Mouse (Mus musculus): Measurements from ENCODE around the gene Vwf. TPM values are rescaled to one million over a fixed set of nuclear protein-coding genes. Genes with fewer than 3 reads are reported as not detected.
A peak's percentile ranks its signal among the peaks of the same experiment; 100 is the strongest.

The Vwf gene
- polyA plus RNA-seq (2015; fragmentation: Nextera tagmentation; extraction: Ambion mirVana) = 12.0 and 12.7 TPM in 2 replicates

DNA sequence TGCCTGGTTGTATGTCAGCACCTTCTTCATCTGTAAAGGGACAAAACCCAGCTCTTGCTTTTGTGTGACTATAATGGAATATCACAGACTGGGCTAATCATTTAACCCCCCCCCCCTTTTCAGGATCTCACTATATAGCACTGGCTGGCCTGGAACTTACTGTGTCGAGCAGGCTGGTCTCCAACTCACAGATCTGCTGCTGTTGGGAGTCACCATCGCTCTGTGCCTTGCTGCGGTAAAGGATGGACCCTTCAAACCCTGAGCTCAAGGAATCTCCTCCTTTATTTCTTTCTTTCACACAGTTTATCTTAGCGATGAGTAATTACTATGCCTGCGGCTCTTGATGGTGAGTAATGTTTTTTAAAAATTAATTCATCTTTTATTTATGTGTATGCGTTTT, at the start of gene Vwf:
Gene Vwf (plus strand): TSS at position 301 of the 400 bp plus-strand sequence.
- Histone ChIP-seq H3K4me1 (replicated peaks) (no peaks in the 10 kb centered on the region), H3K36me3 (no peaks in the 10 kb centered on the region), H3K9me3 (no peaks in the 10 kb centered on the region), H3K27me3 (replicated peaks) (no peaks in the 10 kb centered on the region), H3K4me3 (replicated peaks) (no peak within 1 kb of the TSS), H3K9ac (no peak within 1 kb of the TSS), H3K4me2 (replicated peaks) (no peak within 1 kb of the TSS), H3K27ac (no peak within 1 kb of the TSS)
- WGBS = 77% methylated on average over 6 of the region's 6 CpGs
- no peak for ATAC-seq

DNA sequence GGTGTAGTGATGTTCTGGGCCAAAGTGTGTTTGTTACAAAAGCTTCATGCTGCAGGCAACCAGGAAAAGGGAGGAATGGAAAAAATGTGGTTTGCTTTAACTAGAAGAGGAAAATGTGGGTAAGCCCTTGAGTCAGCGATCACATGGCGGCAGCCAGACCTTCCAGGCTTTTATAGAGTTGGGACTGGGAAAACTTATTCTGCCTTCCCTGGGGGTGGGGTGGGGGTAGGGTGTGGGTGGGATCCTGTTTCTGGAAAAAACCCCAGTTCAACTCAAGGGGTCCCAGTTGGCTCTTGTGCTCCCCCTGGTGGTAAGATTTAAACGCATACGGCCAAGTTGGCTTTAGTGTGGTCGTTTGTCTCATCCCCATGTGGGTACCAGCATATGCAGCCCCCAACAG, 48.5 kb upstream of the Vwf start:
- Histone ChIP-seq H3K9ac (no peak overlapping the region), H3K4me2 (replicated peaks) (no peak overlapping the region), H3K27ac (no peak overlapping the region), H3K9me3 (no peaks in the 10 kb centered on the region), H3K4me1 (replicated peaks) (peaks cover 5% of the 10 kb centered on the region), H3K36me3 (no peaks in the 10 kb centered on the region), H3K27me3 (replicated peaks) (no peaks in the 10 kb centered on the region), H3K4me3 (replicated peaks) (no peak overlapping the region)
- WGBS = 33% methylated on average over 5 of the region's 5 CpGs
- ATAC-seq = no peak

- H3K27ac ChIP-seq = no peak overlapping the region
- WGBS = 89% methylated on average over 11 of the region's 11 CpGs
- ATAC-seq = no peak
- no peaks in the 10 kb centered on the region for H3K27me3 ChIP-seq (replicated peaks)
- H3K4me2 ChIP-seq (replicated peaks) = no peak overlapping the region
- no peaks in the 10 kb centered on the region for H3K9me3 ChIP-seq
- H3K4me3 ChIP-seq (replicated peaks) = no peak overlapping the region
- H3K9ac ChIP-seq = no peak overlapping the region
- H3K4me1 ChIP-seq (replicated peaks) = 0 out of 2 replicates have a peak, but pooled peaks cover 2% of the 10 kb centered on the region
- H3K36me3 ChIP-seq = no peaks in the 10 kb centered on the region
Measured at GRCm38 (mm10) chr6:125503186-125503802, 43.3 kb upstream of the Vwf start.

DNA sequence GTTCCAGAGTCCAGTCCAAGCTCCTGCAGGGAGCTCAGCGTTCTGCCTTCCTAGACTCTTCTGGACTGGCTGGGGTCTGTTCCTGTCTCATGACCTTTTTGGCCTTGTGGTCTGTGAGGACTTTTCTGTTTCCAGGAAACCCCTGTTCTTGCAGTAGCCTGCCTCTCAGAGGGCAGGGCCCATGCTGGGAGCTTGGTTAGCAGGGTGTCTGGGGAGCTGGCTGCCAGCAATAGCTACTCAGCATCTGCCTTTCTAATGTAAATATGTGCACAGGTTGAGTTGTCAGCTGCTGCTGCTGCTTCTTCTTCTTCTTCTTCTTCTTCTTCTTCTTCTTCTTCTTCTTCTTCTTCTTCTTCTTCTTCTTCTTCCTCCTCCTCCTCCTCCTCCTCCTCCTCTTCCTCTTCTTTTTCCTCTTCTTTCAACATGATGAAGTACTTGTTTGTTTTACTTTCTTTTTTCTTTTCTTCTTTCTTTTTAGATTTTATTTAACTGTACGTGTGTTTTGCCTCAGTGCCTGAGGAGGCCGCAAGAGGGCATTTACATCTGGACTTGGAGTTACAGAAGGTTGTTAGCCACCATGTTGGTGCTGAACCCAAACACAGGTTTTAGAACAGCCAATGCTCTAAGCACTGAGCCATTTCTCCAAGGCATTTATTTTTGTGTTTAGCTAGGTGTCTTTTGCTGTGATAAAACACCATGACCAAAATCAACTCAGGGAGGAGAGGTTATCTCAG, 41.8 kb upstream of the Vwf start:
- Histone ChIP-seq H3K9ac (no peak overlapping the region), H3K4me2 (replicated peaks) (no peak overlapping the region), H3K27me3 (replicated peaks) (no peaks in the 10 kb centered on the region), H3K9me3 (no peaks in the 10 kb centered on the region), H3K27ac (no peak overlapping the region), H3K36me3 (no peaks in the 10 kb centered on the region), H3K4me1 (replicated peaks) (0 out of 2 replicates have a peak, but pooled peaks cover 2% of the 10 kb centered on the region), H3K4me3 (replicated peaks) (no peak overlapping the region)
- no peak for ATAC-seq
- WGBS = 51% methylated on average over 3 of the region's 3 CpGs

GRCm38 (mm10) chr6:125506427-125506826, 40.1 kb upstream of the Vwf start:
- no peaks in the 10 kb centered on the region for H3K27me3 ChIP-seq (replicated peaks)
- WGBS = 92% methylated on average over 4 of the region's 4 CpGs

DNA sequence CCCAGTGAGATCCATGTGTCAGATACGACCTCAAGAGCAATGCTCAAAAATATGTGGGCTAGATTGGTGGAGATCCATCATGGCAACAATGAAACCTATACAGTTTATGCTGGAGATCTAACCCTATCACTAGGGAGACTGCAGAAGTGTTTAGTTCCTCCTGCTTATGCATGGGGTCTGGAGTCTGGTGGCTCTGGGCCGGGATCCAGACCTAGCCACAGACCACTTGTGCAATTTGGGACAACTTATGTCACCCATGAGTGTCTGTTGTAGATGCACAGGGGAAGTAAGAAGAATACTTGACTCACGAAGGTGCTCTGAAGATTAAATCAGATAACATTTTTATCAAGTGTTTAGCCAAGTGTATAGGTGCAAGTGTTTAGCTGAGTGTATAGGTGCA, 36.8 kb upstream of the Vwf start:
- H3K4me3 ChIP-seq (replicated peaks) = no peak overlapping the region
- H3K27ac ChIP-seq = no peak overlapping the region
- peaks cover 13% of the 10 kb centered on the region for H3K4me1 ChIP-seq (replicated peaks)
- no peak overlapping the region for H3K9ac ChIP-seq
- H3K9me3 ChIP-seq = no peaks in the 10 kb centered on the region
- no peaks in the 10 kb centered on the region for H3K36me3 ChIP-seq
- WGBS = 79% methylated on average over 3 of the region's 3 CpGs
- ATAC-seq = no peak
- no peaks in the 10 kb centered on the region for H3K27me3 ChIP-seq (replicated peaks)
- no peak overlapping the region for H3K4me2 ChIP-seq (replicated peaks)

More at GRCm38 (mm10) chr6:125506427-125506826, 40.1 kb upstream of the Vwf start:
- H3K9me3 ChIP-seq = no peaks in the 10 kb centered on the region
- no peaks in the 10 kb centered on the region for H3K36me3 ChIP-seq
- no peak overlapping the region for H3K9ac ChIP-seq
- no peak overlapping the region for H3K27ac ChIP-seq
- ATAC-seq = no peak
- 0 out of 2 replicates have a peak, but pooled peaks cover 2% of the 10 kb centered on the region for H3K4me1 ChIP-seq (replicated peaks)
- H3K4me2 ChIP-seq (replicated peaks) = no peak overlapping the region
- H3K4me3 ChIP-seq (replicated peaks) = no peak overlapping the region

GRCm38 (mm10) chr6:125510645-125511044, 35.9 kb upstream of the Vwf start:
- Histone ChIP-seq H3K4me1 (replicated peaks) (peaks cover 20% of the 10 kb centered on the region), H3K27me3 (replicated peaks) (no peaks in the 10 kb centered on the region), H3K4me2 (replicated peaks) (no peak overlapping the region), H3K4me3 (replicated peaks) (no peak overlapping the region), H3K9me3 (no peaks in the 10 kb centered on the region), H3K9ac (no peak overlapping the region), H3K27ac (no peak overlapping the region), H3K36me3 (no peaks in the 10 kb centered on the region)
- ATAC-seq = no peak

DNA sequence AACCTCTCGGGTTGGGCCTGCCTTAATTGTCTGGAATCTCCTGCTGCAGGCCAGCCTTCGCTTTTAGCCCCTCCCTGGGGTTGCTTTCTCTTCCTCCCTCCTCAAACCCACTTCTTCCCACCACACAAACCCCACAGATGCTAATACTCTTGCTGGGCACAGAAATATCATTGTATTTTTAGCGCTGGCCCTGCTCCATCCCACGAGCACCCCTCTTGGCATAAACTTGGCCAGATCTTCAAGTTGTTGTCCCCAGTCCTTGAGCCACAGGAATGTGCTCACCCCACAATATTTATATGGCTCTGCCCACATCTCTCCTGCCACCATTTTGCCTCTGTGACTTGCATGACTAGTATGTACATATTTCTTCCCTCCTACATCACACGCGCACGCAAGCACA, 35.4 kb upstream of the Vwf start:
- H3K9ac ChIP-seq = no peak overlapping the region
- 79% methylated on average over 7 of the region's 7 CpGs for WGBS
- H3K4me2 ChIP-seq (replicated peaks) = no peak overlapping the region
- no peaks in the 10 kb centered on the region for H3K9me3 ChIP-seq
- H3K4me1 ChIP-seq (replicated peaks) = peaks cover 24% of the 10 kb centered on the region
- no peak overlapping the region for H3K27ac ChIP-seq
- H3K36me3 ChIP-seq = no peaks in the 10 kb centered on the region
- ATAC-seq = no peak
- no peaks in the 10 kb centered on the region for H3K27me3 ChIP-seq (replicated peaks)
- no peak overlapping the region for H3K4me3 ChIP-seq (replicated peaks)

GRCm38 (mm10) chr6:125512950-125513596, 33.5 kb upstream of the Vwf start:
- H3K4me3 ChIP-seq (replicated peaks) = no peak overlapping the region
- H3K4me1 ChIP-seq (replicated peaks) = peaks cover 24% of the 10 kb centered on the region
- H3K36me3 ChIP-seq = no peaks in the 10 kb centered on the region
- no peaks in the 10 kb centered on the region for H3K27me3 ChIP-seq (replicated peaks)
- no peak overlapping the region for H3K9ac ChIP-seq
- WGBS = 34% methylated on average over 6 of the region's 6 CpGs
- H3K27ac ChIP-seq = peak overlapping the region; percentile 70
- H3K4me2 ChIP-seq (replicated peaks) = no peak overlapping the region
- peak; percentile 49 for ATAC-seq
- no peaks in the 10 kb centered on the region for H3K9me3 ChIP-seq

DNA sequence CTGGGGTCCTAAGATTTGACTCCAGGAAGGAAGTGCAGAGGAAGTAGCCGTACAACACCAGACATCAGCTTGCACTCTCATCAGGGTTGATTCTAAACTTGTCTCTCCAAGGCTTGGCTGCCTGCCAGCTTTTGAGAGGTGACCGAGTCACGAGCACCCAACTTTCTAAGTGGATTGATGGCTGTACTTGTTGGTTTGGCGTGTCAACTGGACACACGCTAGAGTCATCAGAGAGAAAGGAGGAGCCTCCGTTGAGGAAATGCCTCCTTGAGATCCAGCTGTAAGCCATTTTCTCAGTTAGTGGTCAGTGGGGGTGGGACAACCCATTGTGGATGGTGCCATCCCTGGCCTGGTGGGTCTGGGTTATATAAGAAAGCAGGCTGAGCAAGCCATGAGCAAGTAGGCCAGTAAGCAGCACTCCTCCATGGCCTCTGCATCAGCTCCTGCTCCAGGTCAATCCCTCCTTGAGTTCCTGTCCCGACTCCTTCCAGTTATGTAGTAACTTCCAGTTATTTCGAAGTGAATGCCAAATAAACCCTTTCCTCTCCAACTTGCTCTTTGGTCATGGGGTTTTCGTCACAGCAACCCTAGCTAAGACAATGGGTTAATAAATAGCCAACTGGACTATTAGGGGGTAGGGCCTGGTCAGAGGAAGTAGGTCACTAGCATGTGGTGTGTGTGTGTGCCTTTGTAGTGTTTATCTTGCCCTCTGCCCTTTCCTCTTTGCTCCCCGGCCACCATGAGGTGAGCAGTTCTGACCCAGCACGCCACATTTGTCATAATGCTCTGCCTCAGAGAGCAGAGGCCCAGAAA, 30.9 kb upstream of the Vwf start:
- Histone ChIP-seq H3K4me2 (replicated peaks) (no peak overlapping the region), H3K9me3 (no peaks in the 10 kb centered on the region), H3K27me3 (replicated peaks) (no peaks in the 10 kb centered on the region), H3K9ac (no peak overlapping the region), H3K4me3 (replicated peaks) (no peak overlapping the region), H3K36me3 (no peaks in the 10 kb centered on the region), H3K27ac (peak overlapping the region; percentile 56), H3K4me1 (replicated peaks) (peaks cover 24% of the 10 kb centered on the region)
- WGBS = 38% methylated on average over 11 of the region's 11 CpGs
- ATAC-seq = peak; percentile 66

- H3K27ac ChIP-seq = 0 out of 2 replicates have a peak overlapping the region, but pooled peaks have one; percentile 54
- H3K4me2 ChIP-seq (replicated peaks) = no peak overlapping the region
- WGBS = 30% methylated on average over 5 of the region's 5 CpGs
- no peak overlapping the region for H3K9ac ChIP-seq
- H3K27me3 ChIP-seq (replicated peaks) = no peaks in the 10 kb centered on the region
- peaks cover 11% of the 10 kb centered on the region for H3K4me1 ChIP-seq (replicated peaks)
- no peaks in the 10 kb centered on the region for H3K36me3 ChIP-seq
- no peak overlapping the region for H3K4me3 ChIP-seq (replicated peaks)
- no peaks in the 10 kb centered on the region for H3K9me3 ChIP-seq
- peak; percentile 86 for ATAC-seq
Measured at GRCm38 (mm10) chr6:125521558-125522193, 24.9 kb upstream of the Vwf start.
